Mouse (Mus musculus) frontal cortex, postnatal 36 days (tissue): ENCODE data around the gene Sptbn4.

Source experiments
- DNase-seq, 2 experiments: peaks; one replicate each; pipeline ENCODE4 v3.0.0; 2022; ENCODE audit warnings: low spot score in 2 of 2

Sptbn4 gene

GRCm38 (mm10) chr7:27384134-27384533 is 63.4 kb downstream of the Sptbn4 start:
- DNase-seq, result no peak

DNA sequence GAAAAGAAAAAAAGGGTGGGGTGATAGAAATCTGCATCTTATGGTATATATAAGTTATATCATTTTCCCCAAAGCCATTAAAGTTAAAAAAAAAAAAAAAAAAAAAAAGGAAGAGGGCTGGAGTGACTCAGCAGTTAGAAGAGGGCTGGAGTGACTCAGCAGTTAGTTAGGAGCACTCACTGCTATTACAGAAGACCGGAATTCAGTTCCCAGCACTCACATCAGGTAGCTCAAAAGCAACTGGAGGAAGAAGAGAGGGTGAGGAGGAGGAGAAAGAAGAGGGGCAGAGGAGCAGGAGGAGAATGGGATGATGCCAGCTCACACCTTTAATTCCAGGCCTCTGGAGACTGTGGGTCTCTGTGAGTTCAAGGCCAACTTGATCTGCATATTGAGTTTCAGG is 64.3 kb downstream of the Sptbn4 start:
- no peak for DNase-seq

- no peak for DNase-seq
Measured at GRCm38 (mm10) chr7:27381560-27381959, 65.9 kb downstream of the Sptbn4 start.

GRCm38 (mm10) chr7:27381009-27381408 is 66.5 kb downstream of the Sptbn4 start:
- no peak for DNase-seq

GRCm38 (mm10) chr7:27379836-27380235 is 67.7 kb downstream of the Sptbn4 start:
- DNase-seq, result no peak

DNA sequence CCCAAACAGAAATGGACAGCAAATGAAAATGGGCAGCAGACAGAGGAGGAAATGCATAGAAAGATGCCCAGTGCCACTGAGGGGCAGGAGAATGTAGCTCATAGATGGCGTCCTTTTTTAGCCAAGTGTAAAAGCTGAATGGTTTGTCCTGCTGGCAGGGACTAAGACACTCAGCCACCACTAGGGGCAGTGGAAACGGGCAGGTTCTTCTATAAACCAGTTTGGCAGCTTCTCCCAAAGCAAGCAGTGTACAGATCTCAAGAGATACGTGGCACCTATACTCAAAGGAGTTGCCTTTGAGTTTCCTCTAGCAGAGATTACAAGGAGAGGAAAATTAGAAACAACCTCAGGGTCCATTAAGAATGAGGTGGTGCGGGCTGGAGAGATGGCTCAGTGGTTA is 69.1 kb downstream of the Sptbn4 start:
- no peak for DNase-seq

- DNase-seq, result peak; percentile 58 to 70
Measured at GRCm38 (mm10) chr7:27375274-27375673, 72.2 kb downstream of the Sptbn4 start.

GRCm38 (mm10) chr7:27371715-27372462 is 75.6 kb downstream of the Sptbn4 start:
- no peak for DNase-seq

- no peak for DNase-seq
Measured at GRCm38 (mm10) chr7:27369111-27369510, 78.4 kb downstream of the Sptbn4 start.

GRCm38 (mm10) chr7:27367976-27368375 is 79.5 kb downstream of the Sptbn4 start:
- DNase-seq, result no peak

GRCm38 (mm10) chr7:27366082-27366844 is 81.2 kb downstream of the Sptbn4 start:
- peak; percentile 50 to 59 for DNase-seq

GRCm38 (mm10) chr7:27364379-27364778 is 83.1 kb downstream of the Sptbn4 start:
- DNase-seq, result no peak

DNA sequence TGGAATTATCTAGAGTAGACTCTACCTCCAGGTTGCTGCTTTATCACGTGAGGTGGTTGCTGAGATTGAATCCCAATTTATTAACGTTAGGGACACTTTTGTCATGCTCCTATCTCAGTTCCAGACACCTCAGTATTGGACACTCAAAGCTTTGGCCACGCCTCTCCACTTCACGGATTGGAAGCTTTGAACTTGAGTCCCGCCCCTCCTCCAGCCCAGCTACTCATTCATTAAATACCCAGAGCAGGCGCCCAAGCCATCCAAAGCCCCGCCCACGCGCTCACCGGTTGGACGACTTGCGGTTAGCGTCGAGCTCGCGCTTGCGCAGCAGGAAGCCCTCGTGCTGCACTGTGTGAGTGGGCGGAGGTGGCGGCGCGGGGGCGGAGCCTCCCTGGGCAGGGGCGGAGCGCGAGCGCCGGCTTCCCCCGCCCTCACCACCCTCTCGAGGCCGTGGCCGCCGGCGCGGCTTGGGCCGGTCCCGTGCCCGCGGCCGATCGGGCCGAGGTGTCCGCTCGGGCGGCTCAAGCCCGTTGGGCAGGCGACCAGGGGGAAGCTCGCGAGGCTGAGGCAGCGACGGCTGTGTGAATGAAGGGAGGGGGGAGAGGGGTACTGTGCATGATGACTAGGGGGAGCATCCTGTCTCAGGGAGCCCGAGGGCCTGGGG is 86.1 kb downstream of the Sptbn4 start:
- peak; percentile 96 to 99 for DNase-seq

DNA sequence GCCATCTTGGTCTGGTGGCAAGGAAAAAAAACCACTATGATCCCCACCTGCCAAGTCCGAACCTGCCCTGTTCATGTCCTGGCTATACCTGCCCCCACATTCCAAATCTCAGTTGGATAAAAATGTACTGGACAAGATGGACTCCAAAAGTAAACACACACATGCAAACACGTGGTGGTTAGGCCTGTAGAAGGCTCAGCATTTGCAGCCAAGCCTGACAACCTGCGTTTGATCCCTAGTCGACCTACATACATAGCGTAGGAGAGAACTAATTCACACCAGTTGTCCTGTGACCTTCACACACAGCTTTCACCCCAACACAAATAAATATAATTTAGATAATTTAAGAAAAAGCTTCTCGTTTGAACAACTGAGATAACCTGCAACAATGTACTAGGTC is 86.7 kb downstream of the Sptbn4 start:
- DNase-seq, result no peak

GRCm38 (mm10) chr7:27359706-27360358 is 87.7 kb downstream of the Sptbn4 start:
- DNase-seq, result no peak

- DNase-seq, result no peak
Measured at GRCm38 (mm10) chr7:27359162-27359561, 88.3 kb downstream of the Sptbn4 start.

- no peak for DNase-seq
Measured at GRCm38 (mm10) chr7:27357595-27357978, 89.9 kb downstream of the Sptbn4 start.

DNA sequence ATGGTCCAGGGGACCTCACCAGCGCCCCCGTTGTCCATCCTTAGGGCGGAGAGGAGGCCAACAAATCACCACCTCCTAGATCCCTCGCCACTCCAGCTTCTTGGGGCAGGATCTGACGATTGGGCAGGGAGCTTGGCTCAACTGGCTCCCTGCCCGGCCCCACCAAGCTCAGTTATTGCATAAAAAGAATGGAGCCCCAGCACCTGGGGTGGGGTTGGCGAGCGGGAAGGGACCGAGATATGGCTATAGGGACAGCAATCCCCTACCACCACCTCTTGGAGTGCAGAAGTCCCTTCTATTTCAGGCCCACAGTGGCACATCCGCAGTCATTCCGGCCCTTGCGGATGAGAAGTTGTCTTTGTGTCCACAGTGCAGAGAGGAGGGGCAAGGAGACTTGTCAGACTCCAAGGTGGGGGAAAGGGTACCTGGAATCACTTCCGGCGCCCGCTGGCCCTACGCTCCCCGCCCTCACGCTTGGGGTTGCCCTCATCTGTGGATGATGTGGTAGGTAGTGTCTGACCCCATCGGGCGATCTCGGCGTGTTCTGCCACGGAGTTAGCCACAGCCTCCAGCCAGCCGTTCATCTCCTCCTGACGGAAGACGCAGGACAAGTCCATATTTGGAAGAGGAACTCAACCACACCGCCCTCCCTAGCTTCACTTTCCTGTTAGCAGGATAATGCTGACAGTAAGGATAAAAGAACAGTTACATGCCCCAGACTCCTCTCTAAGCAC is 90.5 kb downstream of the Sptbn4 start, which contains the start of gene Gm20479:
Gm20479 (minus strand) TSS at position 559 of the 734 bp plus-strand sequence.
- DNase-seq, result no peak

GRCm38 (mm10) chr7:27356248-27356647 is 91.2 kb downstream of the Sptbn4 start:
- DNase-seq, result no peak

- DNase-seq, result peak; percentile 79 to 81
Measured at GRCm38 (mm10) chr7:27355745-27356240, 91.7 kb downstream of the Sptbn4 start, which contains the start of gene Shkbp1. Shkbp1 (minus strand) TSS chr7:27356019.

- DNase-seq, result no peak
Measured at GRCm38 (mm10) chr7:27355261-27355660, 92.2 kb downstream of the Sptbn4 start.
